Mouse (Mus musculus) midbrain, embryonic 15.5 days (tissue): Measurements from ENCODE around the gene Rpl15. TPM values are rescaled to one million over a fixed set of nuclear protein-coding genes. Genes with fewer than 3 reads are reported as not detected.
"Not testable (repeated sequence)": the region's sequence is repeated elsewhere in the genome, so short reads cannot be mapped to it uniquely, and the experiment has no call there.

Source experiments
- ATAC-seq: fragments of 200-750 bp; cut with Nextera tagmentation; replicated peaks from 2 replicates; pipeline ENCODE4 v1.8.0; 2017; ENCODE audit warnings: moderate TSS enrichment
- H3K27ac ChIP-seq: fragments of 300-500 bp; sonication (generic); 2 replicates; pipeline ENCODE4 v1.5.1; 2015; ENCODE audit warnings: mild to moderate bottlenecking, inconsistent platforms
- H3K27me3 ChIP-seq: fragments of 300-500 bp; sonication (generic); replicated peaks from 2 replicates; pipeline ENCODE4 v1.6.1; 2015; ENCODE audit warnings: inconsistent platforms
- H3K36me3 ChIP-seq: fragments of 300-500 bp; sonication (generic); replicated peaks from 2 replicates; pipeline ENCODE4 v1.6.1; 2015; ENCODE audit warnings: inconsistent platforms
- H3K4me1 ChIP-seq: fragments of 300-500 bp; sonication (generic); 2 replicates; pipeline ENCODE4 v1.6.1; 2015; ENCODE audit warnings: inconsistent platforms
- H3K4me2 ChIP-seq: fragments of 300-500 bp; sonication (generic); 2 replicates; pipeline ENCODE4 v1.6.1; 2015; ENCODE audit warnings: inconsistent platforms, mild to moderate bottlenecking, moderate library complexity
- H3K4me3 ChIP-seq: fragments of 300-500 bp; sonication (generic); 2 replicates; pipeline ENCODE4 v1.5.1; 2015; ENCODE audit warnings: mild to moderate bottlenecking, inconsistent platforms
- H3K9ac ChIP-seq: fragments of 300-500 bp; sonication (generic); 2 replicates; pipeline ENCODE4 v1.6.1; 2015; ENCODE audit warnings: mild to moderate bottlenecking, inconsistent platforms
- H3K9me3 ChIP-seq: fragments of 300-500 bp; sonication (generic); 2 replicates; pipeline ENCODE4 v1.6.1; 2016; ENCODE audit warnings: inconsistent platforms
- WGBS: fragments of 180-500 bp; shearing (Covaris S2); methylation state at CpG from one replicate; pipeline ENCODE4 v1.1.7; 2015; ENCODE audit warnings: mixed read lengths; 5-methylcytosine and 5-hydroxymethylcytosine counted together
- polyA plus RNA-seq: library from polyadenylated mRNA; unstranded; fragments of >200 nt; fragmentation: Nextera tagmentation; extraction: Ambion mirVana; gene quantifications from 2 replicates; pipeline ENCODE4 v1.2.1, GENCODE M21; 2015

Gene Rpl15
- polyA plus RNA-seq, 1 experiment from 2014 or later, result 245 TPM

DNA sequence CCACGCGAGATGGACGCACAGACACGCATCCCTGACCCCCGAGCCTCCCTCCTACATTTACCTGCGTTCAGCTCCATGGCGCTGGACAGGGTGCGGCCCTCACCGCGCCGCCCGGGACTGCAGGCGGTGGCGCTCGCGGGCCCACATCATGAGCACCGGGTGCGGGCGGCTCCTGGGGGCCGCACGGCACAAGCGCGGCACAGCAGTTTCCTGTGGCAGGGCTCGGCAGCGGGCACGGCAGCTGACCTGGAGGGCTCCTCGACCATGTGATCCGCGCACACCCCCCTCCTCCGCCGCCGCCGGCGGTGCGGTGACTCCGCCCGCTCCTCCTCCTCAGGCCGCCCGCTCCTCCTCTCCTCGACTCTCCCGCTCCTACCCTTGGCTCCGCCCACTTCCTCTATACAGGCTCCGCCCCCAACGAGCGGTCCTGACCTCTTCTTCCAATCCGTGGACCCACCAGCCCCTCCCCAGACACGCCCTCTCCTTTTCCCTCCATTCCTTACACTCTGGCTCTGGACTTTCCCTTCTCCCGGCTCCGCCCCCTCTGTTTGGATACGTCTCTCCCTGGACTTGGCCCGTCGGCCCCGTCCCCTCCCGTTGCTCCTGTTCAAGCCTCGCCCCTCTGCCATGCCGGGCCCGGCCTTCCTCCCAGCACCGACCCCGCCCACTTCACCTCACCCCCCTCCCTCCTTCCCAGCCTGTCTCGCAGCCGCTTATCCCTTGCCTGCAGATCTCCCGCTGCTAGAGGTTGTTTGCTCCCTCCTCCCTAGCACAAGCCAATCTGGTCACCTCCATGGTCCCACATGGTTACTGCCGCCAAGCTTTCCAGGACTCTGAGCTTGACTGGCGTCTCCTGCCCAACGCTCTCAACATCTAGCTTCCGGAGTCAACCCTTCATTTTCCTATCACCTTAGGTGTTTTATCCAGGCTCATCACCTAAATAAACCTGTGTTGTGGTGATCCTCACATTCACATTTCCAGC, 32.1 kb downstream of the Rpl15 start, which contains the start of gene Nr1d2:
Nr1d2 (minus strand) TSS at position 378 of the 982 bp plus-strand sequence.
- Histone ChIP-seq H3K9me3 (no peaks in the 10 kb centered on the region), H3K27ac (peak within 1 kb of the TSS; percentile 80), H3K4me1 (0 out of 2 replicates have a peak, but pooled peaks cover 2% of the 10 kb centered on the region), H3K4me2 (peak within 1 kb of the TSS; percentile 79), H3K4me3 (peak within 1 kb of the TSS; percentile 91), H3K27me3 (no peaks in the 10 kb centered on the region), H3K36me3 (no peaks in the 10 kb centered on the region), H3K9ac (peak within 1 kb of the TSS; percentile 54)
- 1% methylated on average over 62 of the region's 66 CpGs for WGBS
- ATAC-seq, result peak; percentile 92

DNA sequence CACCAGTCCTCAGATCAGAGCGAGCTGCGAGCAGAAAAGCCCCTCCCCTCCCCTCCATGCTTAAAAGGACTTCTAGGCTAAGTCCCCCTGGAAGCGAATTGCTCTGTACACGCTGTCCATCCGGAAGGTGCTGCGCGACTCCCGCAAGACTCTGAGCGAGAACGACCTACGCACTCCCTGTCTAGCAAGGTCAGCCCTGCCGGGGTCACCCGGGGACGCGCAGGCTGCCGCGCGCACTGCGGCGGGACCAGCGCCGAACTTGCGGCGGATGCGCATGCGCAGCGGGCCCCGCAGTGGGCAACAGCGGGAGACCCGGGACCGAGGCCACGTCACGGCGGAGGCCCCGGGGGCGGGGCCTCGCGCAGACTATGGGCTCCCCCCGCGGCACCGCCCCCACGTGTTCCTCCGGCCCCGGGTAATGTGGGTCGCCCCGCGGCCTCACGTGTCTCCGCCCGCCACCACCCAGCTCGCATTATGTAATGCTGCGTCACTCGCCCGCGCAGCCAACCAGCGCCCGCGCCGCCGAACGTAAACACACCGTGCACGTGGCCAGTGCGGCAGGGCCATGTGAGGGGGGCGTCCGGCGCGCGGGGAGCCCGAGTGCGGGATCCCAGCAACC, 33.0 kb downstream of the Rpl15 start:
- Histone ChIP-seq H3K9me3 (no peaks in the 10 kb centered on the region), H3K27me3 (no peaks in the 10 kb centered on the region), H3K4me1 (0 out of 2 replicates have a peak, but pooled peaks cover 2% of the 10 kb centered on the region), H3K9ac (peak overlapping the region; percentile 54), H3K27ac (peak overlapping the region; percentile 80), H3K4me3 (peak overlapping the region; percentile 91), H3K36me3 (no peaks in the 10 kb centered on the region), H3K4me2 (peak overlapping the region; percentile 79)
- ATAC-seq, result peak; percentile 98
- under 1% methylated on average over 62 of the region's 71 CpGs for WGBS

DNA sequence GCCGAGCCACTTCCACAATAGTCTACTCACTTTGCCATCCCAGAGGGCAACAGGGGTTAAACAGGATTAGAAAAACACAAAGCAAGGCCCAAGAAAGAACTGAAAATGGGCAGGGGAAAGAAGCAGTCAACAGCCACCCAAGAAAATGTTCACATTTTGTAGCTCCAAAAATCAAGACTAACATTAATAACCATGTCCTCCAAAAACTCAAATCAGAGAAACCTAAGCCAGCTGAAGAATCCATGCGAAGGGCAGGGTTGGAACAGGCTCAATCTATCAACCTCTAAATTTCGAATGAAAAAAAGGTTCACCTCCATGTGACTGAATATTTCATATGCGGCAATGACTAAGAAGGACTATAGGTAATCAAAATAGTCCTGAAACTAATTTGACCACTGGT, 33.8 kb downstream of the Rpl15 start:
- Histone ChIP-seq H3K9ac (no peak overlapping the region), H3K27ac (no peak overlapping the region), H3K4me1 (0 out of 2 replicates have a peak, but pooled peaks cover 2% of the 10 kb centered on the region), H3K27me3 (no peaks in the 10 kb centered on the region), H3K9me3 (no peaks in the 10 kb centered on the region), H3K36me3 (no peaks in the 10 kb centered on the region), H3K4me3 (no peak overlapping the region; the same call in 1 of the 2 replicates), H3K4me2 (peak overlapping the region; percentile 79)
- WGBS, result 51% methylated on average over 4 of the region's 4 CpGs
- ATAC-seq, result no peak

- not testable (repeated sequence) for H3K4me3 ChIP-seq, H3K9me3 ChIP-seq, H3K4me2 ChIP-seq, H3K4me1 ChIP-seq, H3K27ac ChIP-seq, ATAC-seq, H3K27me3 ChIP-seq, H3K9ac ChIP-seq, H3K36me3 ChIP-seq
- 89% methylated on average over 2 of the region's 2 CpGs for WGBS
Observed at GRCm38 (mm10) chr14:18236496-18237235, 34.5 kb downstream of the Rpl15 start.

DNA sequence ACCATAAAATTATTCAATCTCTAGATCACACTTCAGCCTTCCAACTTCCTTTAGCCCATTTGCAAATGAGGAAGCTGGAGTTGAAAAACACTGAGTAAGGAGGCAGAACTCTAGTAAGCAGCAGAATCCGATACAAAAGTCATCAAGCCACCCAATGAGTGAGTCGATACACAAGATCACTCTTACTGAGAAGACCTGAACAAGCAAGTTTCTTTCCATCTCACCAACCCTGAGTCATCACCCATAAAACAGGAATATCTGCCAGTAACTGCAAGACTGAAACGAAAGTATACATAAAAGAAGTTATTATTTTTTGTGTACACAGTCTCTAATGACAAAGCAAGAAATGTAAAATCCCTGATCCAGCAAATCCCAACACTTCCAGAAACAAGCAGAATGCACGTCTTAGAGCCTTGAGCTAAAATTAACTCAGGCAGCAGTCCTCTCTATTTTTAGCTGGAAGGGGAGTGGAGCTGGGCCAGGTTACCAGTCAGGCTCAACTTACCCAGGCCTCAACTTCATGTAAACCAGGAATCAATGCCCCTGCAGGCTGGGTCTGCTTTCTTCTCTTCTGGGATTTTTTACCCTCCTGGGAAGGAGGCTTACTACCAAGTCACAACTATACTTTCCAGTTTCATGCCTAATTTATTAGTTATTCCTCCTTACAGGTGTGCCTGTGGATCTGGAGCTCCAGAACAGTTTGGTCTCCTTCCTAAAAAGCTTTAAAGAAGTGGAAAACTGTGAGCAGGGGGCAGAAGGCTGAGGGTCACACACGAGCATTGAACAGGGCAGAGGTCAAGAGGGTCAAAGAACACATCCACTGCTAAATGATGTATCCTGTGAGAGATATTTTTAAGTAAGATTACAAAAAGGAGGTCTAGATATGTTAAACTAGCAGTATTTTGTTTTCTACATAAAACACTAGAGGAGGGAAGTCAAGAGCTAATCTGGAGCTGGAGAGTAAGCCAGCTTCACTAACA, 36.9 kb downstream of the Rpl15 start:
- ATAC-seq, result no peak
- Histone ChIP-seq H3K27me3 (no peaks in the 10 kb centered on the region), H3K36me3 (no peaks in the 10 kb centered on the region), H3K9me3 (no peaks in the 10 kb centered on the region), H3K4me2 (no peak overlapping the region), H3K4me3 (no peak overlapping the region), H3K27ac (no peak overlapping the region), H3K4me1 (0 out of 2 replicates have a peak, but pooled peaks cover 2% of the 10 kb centered on the region), H3K9ac (no peak overlapping the region)
- 65% methylated on average over 5 of the region's 5 CpGs for WGBS

DNA sequence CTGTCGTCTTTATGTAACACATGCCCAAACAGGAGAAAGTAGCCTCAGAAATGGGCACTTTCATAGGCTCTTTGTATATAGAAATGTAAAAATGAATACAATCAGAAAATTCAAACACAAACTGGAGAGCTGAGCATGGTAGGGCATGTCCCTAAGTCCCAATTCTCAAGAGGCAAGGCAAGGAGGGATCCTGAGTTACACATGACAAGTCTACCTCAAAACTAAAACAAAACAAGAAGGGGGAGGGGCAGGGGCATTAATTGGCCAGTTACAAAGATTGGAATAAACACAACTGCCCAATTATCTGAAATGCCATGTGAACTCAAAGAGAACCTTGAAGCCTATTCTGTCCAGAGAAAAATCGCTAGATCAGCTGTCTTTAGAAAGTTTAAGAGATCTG, 38.1 kb downstream of the Rpl15 start:
- ATAC-seq, result no peak
- Histone ChIP-seq H3K4me1 (0 out of 2 replicates have a peak, but pooled peaks cover 2% of the 10 kb centered on the region), H3K9me3 (no peaks in the 10 kb centered on the region), H3K4me3 (no peak overlapping the region), H3K27me3 (no peaks in the 10 kb centered on the region), H3K36me3 (no peaks in the 10 kb centered on the region), H3K9ac (no peak overlapping the region), H3K27ac (no peak overlapping the region), H3K4me2 (no peak overlapping the region)
- WGBS, result 92% methylated on average over 2 of the region's 2 CpGs

- not testable (repeated sequence) for H3K9me3 ChIP-seq, H3K4me1 ChIP-seq, H3K27me3 ChIP-seq, H3K36me3 ChIP-seq, H3K27ac ChIP-seq, ATAC-seq, H3K4me2 ChIP-seq, H3K4me3 ChIP-seq, H3K9ac ChIP-seq
- WGBS, result 95% methylated on average over 8 of the region's 8 CpGs
Observed at GRCm38 (mm10) chr14:18231866-18232265, 39.3 kb downstream of the Rpl15 start.

DNA sequence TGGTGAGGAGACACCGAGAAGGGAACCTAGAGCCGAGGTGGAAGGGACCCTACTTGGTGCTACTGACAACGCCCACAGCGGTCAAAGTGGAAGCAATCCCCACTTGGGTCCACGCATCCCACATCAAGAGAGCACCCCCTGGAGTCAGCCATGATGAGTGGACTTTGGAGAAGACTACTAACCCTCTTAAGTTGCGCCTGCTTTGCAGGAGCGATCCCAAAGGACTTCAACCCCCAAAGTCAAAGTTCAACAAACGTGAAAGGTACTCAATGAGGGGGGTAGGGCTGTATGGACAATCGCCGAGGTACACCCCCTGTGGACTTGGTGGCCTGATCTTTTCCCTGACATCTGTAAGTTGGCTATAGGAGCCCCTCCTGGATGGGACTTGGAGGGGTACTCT, 41.4 kb downstream of the Rpl15 start:
- not testable (repeated sequence) for H3K4me2 ChIP-seq, H3K4me1 ChIP-seq, H3K9me3 ChIP-seq, H3K36me3 ChIP-seq, ATAC-seq, H3K9ac ChIP-seq, H3K27ac ChIP-seq, H3K27me3 ChIP-seq, H3K4me3 ChIP-seq
- 93% methylated on average over 10 of the region's 10 CpGs for WGBS

GRCm38 (mm10) chr14:18226181-18226580, 45.0 kb downstream of the Rpl15 start:
- H3K9ac ChIP-seq, H3K27me3 ChIP-seq, ATAC-seq, H3K9me3 ChIP-seq, H3K36me3 ChIP-seq, H3K27ac ChIP-seq, H3K4me1 ChIP-seq: not testable (repeated sequence)
- WGBS, result 52% methylated on average over 11 of the region's 11 CpGs
- Histone ChIP-seq H3K4me2 (peak overlapping the region; percentile 35), H3K4me3 (peak overlapping the region; percentile 12; the same call in 1 of the 2 replicates)

DNA sequence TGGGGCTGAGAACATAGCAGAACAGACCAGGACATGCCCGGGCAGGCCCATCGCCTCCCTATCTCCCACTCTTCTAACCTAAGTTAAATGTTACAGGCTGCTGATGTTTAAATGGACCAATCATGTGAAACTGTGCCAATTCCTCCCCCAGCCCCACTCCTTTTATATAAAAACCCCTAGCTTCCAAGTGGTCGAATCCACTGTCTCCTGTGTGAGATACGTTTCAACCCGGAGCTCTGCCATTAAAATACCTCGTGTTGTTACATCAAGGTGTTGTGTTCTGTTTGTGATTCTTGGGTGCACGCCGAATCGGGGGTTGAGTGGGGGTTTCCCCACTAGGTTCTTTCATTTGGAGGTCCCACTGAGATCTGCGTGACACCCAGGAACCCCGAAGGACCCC, 45.8 kb downstream of the Rpl15 start:
- not testable (repeated sequence) for H3K27ac ChIP-seq, ATAC-seq
- WGBS, result 91% methylated on average over 11 of the region's 11 CpGs

GRCm38 (mm10) chr14:18221977-18222376, 49.2 kb downstream of the Rpl15 start:
- H3K27me3 ChIP-seq, result no peaks in the 10 kb centered on the region
- H3K36me3 ChIP-seq, result no peaks in the 10 kb centered on the region
- no peak overlapping the region for H3K4me2 ChIP-seq
- 95% methylated on average over 6 of the region's 6 CpGs for WGBS
- H3K4me3 ChIP-seq, result no peak overlapping the region
- H3K27ac ChIP-seq, result no peak overlapping the region
- no peaks in the 10 kb centered on the region for H3K9me3 ChIP-seq
- H3K9ac ChIP-seq, result no peak overlapping the region
- no peaks in the 10 kb centered on the region for H3K4me1 ChIP-seq
- ATAC-seq, result no peak

More for the DNA sequence above, 45.8 kb downstream of the Rpl15 start:
- H3K4me3 ChIP-seq, H3K4me2 ChIP-seq, H3K4me1 ChIP-seq, H3K27me3 ChIP-seq, H3K36me3 ChIP-seq, H3K9ac ChIP-seq, H3K9me3 ChIP-seq: not testable (repeated sequence)
